Mouse (Mus musculus): ENCODE measurements at regions not wholly inside any gene's neighbourhood (a gene's known extent, or its start where the extent isn't known, plus 50 kb on each side); places are given as distances from the start of the nearest gene placed in this dataset.
A peak's percentile ranks its signal among the peaks of the same experiment; 100 is the strongest.

- Histone ChIP-seq H3K36me3 (ENCODE audit: control insufficient read depth, insufficient read depth, low read length) (no peaks in the 10 kb centered on the region), H3K27ac (ENCODE audit: insufficient read depth, low read length) (no peak overlapping the region), H3K4me1 (ENCODE audit: control insufficient read depth, insufficient read depth, insufficient read length) (peaks cover 7% of the 10 kb centered on the region; the same call in 1 of the 2 replicates), H3K4me3 (ENCODE audit: extremely low read depth, insufficient read depth, insufficient read length) (no peak overlapping the region), H3K27me3 (ENCODE audit: control insufficient read depth, insufficient read depth, low read length) (no peaks in the 10 kb centered on the region)
- TF ChIP-seq CTCF (IDR thresholded peaks at IDR 0.05; ENCODE audit: extremely low read depth, insufficient read depth, insufficient read length, insufficient replicate concordance) (no peak), POLR2A (IDR thresholded peaks at IDR 0.05; ENCODE audit: low read depth, low read length) (no peak)
- 19% methylated on average over 4 of the region's 4 CpGs for WGBS
- DNase-seq (ENCODE audit: low read depth in 1 of 2, low spot score in 2 of 2): no peak
Measured at GRCm38 (mm10) chr1:64195294-64195693, 73.2 kb upstream of the Klf7 start.

- H3K4me3 ChIP-seq (ENCODE audit: extremely low read depth, insufficient read depth, insufficient read length): no peak overlapping the region
Measured at GRCm38 (mm10) chr1:64193150-64193838, 71.2 kb upstream of the Klf7 start.

GRCm38 (mm10) chr1:64192736-64193135 is 70.7 kb upstream of the Klf7 start:
- DNase-seq (ENCODE audit: low read depth in 1 of 2, low spot score in 2 of 2): no peak
- H3K4me3 ChIP-seq (ENCODE audit: extremely low read depth, insufficient read depth, insufficient read length): no peak overlapping the region
- H3K27me3 ChIP-seq (ENCODE audit: control insufficient read depth, insufficient read depth, low read length): no peaks in the 10 kb centered on the region
- H3K36me3 ChIP-seq (ENCODE audit: control insufficient read depth, insufficient read depth, low read length): no peaks in the 10 kb centered on the region
- peaks cover 11% of the 10 kb centered on the region; the same call in 1 of the 2 replicates for H3K4me1 ChIP-seq (ENCODE audit: control insufficient read depth, insufficient read depth, insufficient read length)
- 77% methylated on average over 3 of the region's 3 CpGs for WGBS
- H3K27ac ChIP-seq (ENCODE audit: insufficient read depth, low read length): no peak overlapping the region
- TF ChIP-seq POLR2A (IDR thresholded peaks at IDR 0.05; ENCODE audit: low read depth, low read length) (no peak), CTCF (IDR thresholded peaks at IDR 0.05; ENCODE audit: extremely low read depth, insufficient read depth, insufficient read length, insufficient replicate concordance) (no peak)

More at GRCm38 (mm10) chr1:64193150-64193838, 71.2 kb upstream of the Klf7 start:
- Histone ChIP-seq H3K27me3 (ENCODE audit: control insufficient read depth, insufficient read depth, low read length) (no peaks in the 10 kb centered on the region), H3K36me3 (ENCODE audit: control insufficient read depth, insufficient read depth, low read length) (no peaks in the 10 kb centered on the region), H3K4me1 (ENCODE audit: control insufficient read depth, insufficient read depth, insufficient read length) (peaks cover 11% of the 10 kb centered on the region; the same call in 1 of the 2 replicates), H3K27ac (ENCODE audit: insufficient read depth, low read length) (no peak overlapping the region)
- TF ChIP-seq POLR2A (IDR thresholded peaks at IDR 0.05; ENCODE audit: low read depth, low read length): no peak
- no peak for TF ChIP-seq CTCF (IDR thresholded peaks at IDR 0.05; ENCODE audit: extremely low read depth, insufficient read depth, insufficient read length, insufficient replicate concordance)
- DNase-seq (ENCODE audit: low read depth in 1 of 2, low spot score in 2 of 2): peak in 1 of 2 experiments; percentile 12
- 44% methylated on average over 13 of the region's 13 CpGs for WGBS

- no peak overlapping the region for H3K27ac ChIP-seq (ENCODE audit: insufficient read depth, low read length)
- DNase-seq (ENCODE audit: low read depth in 1 of 2, low spot score in 2 of 2): no peak
- TF ChIP-seq CTCF (IDR thresholded peaks at IDR 0.05; ENCODE audit: extremely low read depth, insufficient read depth, insufficient read length, insufficient replicate concordance) (no peak), POLR2A (IDR thresholded peaks at IDR 0.05; ENCODE audit: low read depth, low read length) (no peak)
- no peak overlapping the region for H3K4me3 ChIP-seq (ENCODE audit: extremely low read depth, insufficient read depth, insufficient read length)
- no peaks in the 10 kb centered on the region for H3K36me3 ChIP-seq (ENCODE audit: control insufficient read depth, insufficient read depth, low read length)
- H3K27me3 ChIP-seq (ENCODE audit: control insufficient read depth, insufficient read depth, low read length): no peaks in the 10 kb centered on the region
- peaks cover 11% of the 10 kb centered on the region; the same call in 1 of the 2 replicates for H3K4me1 ChIP-seq (ENCODE audit: control insufficient read depth, insufficient read depth, insufficient read length)
- WGBS: 88% methylated on average over 11 of the region's 11 CpGs
Measured at GRCm38 (mm10) chr1:64191242-64192220, 69.4 kb upstream of the Klf7 start.

GRCm38 (mm10) chr1:64190705-64191104 is 68.6 kb upstream of the Klf7 start:
- Histone ChIP-seq H3K27ac (ENCODE audit: insufficient read depth, low read length) (no peak overlapping the region), H3K4me3 (ENCODE audit: extremely low read depth, insufficient read depth, insufficient read length) (no peak overlapping the region), H3K4me1 (ENCODE audit: control insufficient read depth, insufficient read depth, insufficient read length) (peaks cover 11% of the 10 kb centered on the region; the same call in 1 of the 2 replicates), H3K27me3 (ENCODE audit: control insufficient read depth, insufficient read depth, low read length) (no peaks in the 10 kb centered on the region), H3K36me3 (ENCODE audit: control insufficient read depth, insufficient read depth, low read length) (no peaks in the 10 kb centered on the region)
- DNase-seq (ENCODE audit: low read depth in 1 of 2, low spot score in 2 of 2): no peak
- TF ChIP-seq CTCF (IDR thresholded peaks at IDR 0.05; ENCODE audit: extremely low read depth, insufficient read depth, insufficient read length, insufficient replicate concordance) (no peak), POLR2A (IDR thresholded peaks at IDR 0.05; ENCODE audit: low read depth, low read length) (no peak)
- WGBS: 78% methylated on average over 4 of the region's 4 CpGs

GRCm38 (mm10) chr1:64190097-64190496 is 68.0 kb upstream of the Klf7 start:
- no peak overlapping the region for H3K27ac ChIP-seq (ENCODE audit: insufficient read depth, low read length)
- no peak overlapping the region for H3K4me3 ChIP-seq (ENCODE audit: extremely low read depth, insufficient read depth, insufficient read length)
- TF ChIP-seq POLR2A (IDR thresholded peaks at IDR 0.05; ENCODE audit: low read depth, low read length): no peak
- TF ChIP-seq CTCF (IDR thresholded peaks at IDR 0.05; ENCODE audit: extremely low read depth, insufficient read depth, insufficient read length, insufficient replicate concordance): no peak
- DNase-seq (ENCODE audit: low read depth in 1 of 2, low spot score in 2 of 2): no peak
- peaks cover 11% of the 10 kb centered on the region; the same call in 1 of the 2 replicates for H3K4me1 ChIP-seq (ENCODE audit: control insufficient read depth, insufficient read depth, insufficient read length)
- H3K36me3 ChIP-seq (ENCODE audit: control insufficient read depth, insufficient read depth, low read length): no peaks in the 10 kb centered on the region
- no peaks in the 10 kb centered on the region for H3K27me3 ChIP-seq (ENCODE audit: control insufficient read depth, insufficient read depth, low read length)
- 53% methylated on average over 5 of the region's 5 CpGs for WGBS

All from spleen, adult 2 months (tissue).